ENCODE assay signal across 8 mouse cellular contexts in genomic region chr7:133638821-133639220, GRCm38 (mm10). TPM values are rescaled to one million over a fixed set of nuclear protein-coding genes. Genes with fewer than 3 reads are reported as not detected.
A peak's percentile ranks its signal among the peaks of the same experiment; 100 is the strongest.
DNase-seq lines count a peak whose midpoint lies in the region; ATAC-seq and TF ChIP-seq lines count a peak whose summit lies in the region.

No protein-coding gene starts in this region.

- no peaks in the 10 kb centered on the region for H3K9me3 ChIP-seq in kidney, embryonic 15.5 days (replicated peaks)
- H3K9me3 ChIP-seq in embryonic facial prominence, embryonic 13.5 days: no peaks in the 10 kb centered on the region
- no peaks in the 10 kb centered on the region for H3K9me3 ChIP-seq in intestine, postnatal 0 days (ENCODE audit: control insufficient read depth)
- no peaks in the 10 kb centered on the region for H3K9me3 ChIP-seq in midbrain, embryonic 13.5 days

- peak overlapping the region; percentile 89 for H3K4me2 ChIP-seq in kidney, embryonic 15.5 days
- H3K4me2 ChIP-seq in embryonic facial prominence, embryonic 13.5 days: peak overlapping the region; percentile 80
- H3K4me2 ChIP-seq in intestine, postnatal 0 days (replicated peaks; ENCODE audit: low read depth): peak overlapping the region; percentile 82
- peak overlapping the region; percentile 95 for H3K4me2 ChIP-seq in midbrain, embryonic 13.5 days (replicated peaks)

- TF ChIP-seq POLR2A in kidney, adult 2 months (IDR thresholded peaks at IDR 0.05; ENCODE audit: low read depth, low read length): no peak

- 73% methylated on average over 13 of the region's 13 CpGs for WGBS in kidney, embryonic 15.5 days
- 48% methylated on average over 13 of the region's 13 CpGs for WGBS in kidney, adult 2 months
- WGBS in embryonic facial prominence, embryonic 13.5 days: 90% methylated on average over 13 of the region's 13 CpGs
- WGBS in intestine, postnatal 0 days: 90% methylated on average over 13 of the region's 13 CpGs
- 94% methylated on average over 13 of the region's 13 CpGs for WGBS in midbrain, embryonic 13.5 days

- peaks cover 14% of the 10 kb centered on the region for H3K4me1 ChIP-seq in kidney, embryonic 15.5 days
- no peaks in the 10 kb centered on the region; the same call in 1 of the 2 replicates for H3K4me1 ChIP-seq in kidney, adult 2 months (ENCODE audit: control insufficient read depth, insufficient read depth, low read length)
- peaks cover 27% of the 10 kb centered on the region for H3K4me1 ChIP-seq in embryonic facial prominence, embryonic 13.5 days
- peaks cover 6% of the 10 kb centered on the region; the same call in 1 of the 2 replicates for H3K4me1 ChIP-seq in intestine, postnatal 0 days (replicated peaks; ENCODE audit: control insufficient read depth, insufficient read depth, low read length)
- peaks cover 13% of the 10 kb centered on the region for H3K4me1 ChIP-seq in midbrain, embryonic 13.5 days (replicated peaks)

- TF ChIP-seq CTCF in kidney, adult 2 months (conservative IDR thresholded peaks at IDR 0.05; ENCODE audit: insufficient read depth, insufficient read length, low read depth, low read length): no peak
- no peak for TF ChIP-seq CTCF in intestine, postnatal 0 days (IDR thresholded peaks at IDR 0.05; ENCODE audit: low read depth)

- peak overlapping the region; percentile 97 for H3K9ac ChIP-seq in kidney, embryonic 15.5 days
- peak overlapping the region; percentile 95 for H3K9ac ChIP-seq in embryonic facial prominence, embryonic 13.5 days
- H3K9ac ChIP-seq in intestine, postnatal 0 days (ENCODE audit: low read depth, low read length): no peak overlapping the region; the same call in 1 of the 2 replicates
- H3K9ac ChIP-seq in midbrain, embryonic 13.5 days (replicated peaks): no peak overlapping the region; the same call in 1 of the 2 replicates

- no peaks in the 10 kb centered on the region for H3K27me3 ChIP-seq in kidney, embryonic 15.5 days
- H3K27me3 ChIP-seq in kidney, adult 2 months (replicated peaks; ENCODE audit: control insufficient read depth, insufficient read depth, low read length): no peaks in the 10 kb centered on the region
- H3K27me3 ChIP-seq in embryonic facial prominence, embryonic 13.5 days: no peaks in the 10 kb centered on the region
- no peaks in the 10 kb centered on the region for H3K27me3 ChIP-seq in intestine, postnatal 0 days (replicated peaks; ENCODE audit: control insufficient read depth, insufficient read depth, low read length)
- no peaks in the 10 kb centered on the region for H3K27me3 ChIP-seq in midbrain, embryonic 13.5 days

- no peak for ATAC-seq in kidney, embryonic 15.5 days (replicated peaks; ENCODE audit: low FRiP score)
- ATAC-seq in embryonic facial prominence, embryonic 13.5 days (ENCODE audit: insufficient number of reproducible peaks, insufficient read depth, low FRiP score, low TSS enrichment, low read depth): no peak
- no peak for ATAC-seq in intestine, postnatal 0 days
- no peak for ATAC-seq in midbrain, embryonic 13.5 days

- H3K36me3 ChIP-seq in kidney, embryonic 15.5 days: peaks cover 44% of the 10 kb centered on the region
- H3K36me3 ChIP-seq in kidney, adult 2 months (ENCODE audit: control insufficient read depth, insufficient read depth, low read length): peaks cover 12% of the 10 kb centered on the region
- H3K36me3 ChIP-seq in embryonic facial prominence, embryonic 13.5 days: peaks cover 41% of the 10 kb centered on the region
- H3K36me3 ChIP-seq in intestine, postnatal 0 days (ENCODE audit: control insufficient read depth, insufficient read depth): peaks cover 30% of the 10 kb centered on the region
- H3K36me3 ChIP-seq in midbrain, embryonic 13.5 days: peaks cover 38% of the 10 kb centered on the region

- H3K4me3 ChIP-seq in kidney, embryonic 15.5 days (replicated peaks): peak overlapping the region; percentile 98
- H3K4me3 ChIP-seq in kidney, adult 2 months (ENCODE audit: insufficient read depth, low read depth, low read length): no peak overlapping the region
- H3K4me3 ChIP-seq in embryonic facial prominence, embryonic 13.5 days: peak overlapping the region; percentile 96
- H3K4me3 ChIP-seq in intestine, postnatal 0 days (ENCODE audit: low read depth, low read length): peak overlapping the region; percentile 97; the same call in 1 of the 2 replicates
- H3K4me3 ChIP-seq in midbrain, embryonic 13.5 days (replicated peaks): peak overlapping the region; percentile 97

- H3K27ac ChIP-seq in kidney, embryonic 15.5 days: no peak overlapping the region
- no peak overlapping the region for H3K27ac ChIP-seq in kidney, adult 2 months (ENCODE audit: insufficient read depth, low read depth, low read length)
- no peak overlapping the region for H3K27ac ChIP-seq in embryonic facial prominence, embryonic 13.5 days
- no peak overlapping the region for H3K27ac ChIP-seq in intestine, postnatal 0 days (ENCODE audit: low read depth, low read length)
- H3K27ac ChIP-seq in midbrain, embryonic 13.5 days: no peak overlapping the region

- DNase-seq in kidney, adult 2 months: no peak
- DNase-seq in urinary bladder, postnatal 14 days (ENCODE audit: low spot score): no peak
- no peak for DNase-seq in urinary bladder, postnatal 36 days (ENCODE audit: low spot score in 2 of 2)
- DNase-seq in lung, postnatal 25 days (ENCODE audit: low spot score): no peak

RNA-seq across cellular contexts. Expression of gene Edrf1, which starts 1.5 kb away (rescaled TPM):
- 21.6 and 24.2 TPM in 2 replicates for polyA plus RNA-seq in kidney, embryonic 15.5 days (2015; fragmentation: Nextera tagmentation; extraction: Ambion mirVana)
- polyA plus RNA-seq in kidney, adult 2 months (2012; rRNA removed): 9.0 and 12.4 TPM in 2 replicates
- 19.0 and 28.9 TPM in 2 replicates for polyA plus RNA-seq in embryonic facial prominence, embryonic 13.5 days (2015; fragmentation: Nextera tagmentation; extraction: Ambion mirVana)
- 5.8 and 6.1 TPM in 2 replicates for polyA plus RNA-seq in intestine, postnatal 0 days (2015; fragmentation: Nextera tagmentation; extraction: Ambion mirVana)
- polyA plus RNA-seq in midbrain, embryonic 13.5 days (2015; fragmentation: Nextera tagmentation; extraction: Ambion mirVana): 22.1 and 25.7 TPM in 2 replicates

RNA-seq across cellular contexts. Expression of gene Tex36, which starts 36.9 kb away (rescaled TPM):
- polyA plus RNA-seq in kidney, embryonic 15.5 days (2015; fragmentation: Nextera tagmentation; extraction: Ambion mirVana): not detected in 2 replicates
- not detected in 2 replicates for polyA plus RNA-seq in kidney, adult 2 months (2012; rRNA removed)
- not detected in 2 replicates for polyA plus RNA-seq in embryonic facial prominence, embryonic 13.5 days (2015; fragmentation: Nextera tagmentation; extraction: Ambion mirVana)
- not detected in 2 replicates for polyA plus RNA-seq in intestine, postnatal 0 days (2015; fragmentation: Nextera tagmentation; extraction: Ambion mirVana)
- 0.16 TPM in 1 of 2 replicates, not detected in the other for polyA plus RNA-seq in midbrain, embryonic 13.5 days (2015; fragmentation: Nextera tagmentation; extraction: Ambion mirVana)

RNA-seq across cellular contexts. Expression of gene Mmp21, which starts 41.0 kb away (rescaled TPM):
- polyA plus RNA-seq in kidney, embryonic 15.5 days (2015; fragmentation: Nextera tagmentation; extraction: Ambion mirVana): 0.09 and 0.18 TPM in 2 replicates
- polyA plus RNA-seq in kidney, adult 2 months (2012; rRNA removed): not detected in 2 replicates
- not detected in 2 replicates for polyA plus RNA-seq in embryonic facial prominence, embryonic 13.5 days (2015; fragmentation: Nextera tagmentation; extraction: Ambion mirVana)
- 0.08 TPM in 1 of 2 replicates, not detected in the other for polyA plus RNA-seq in intestine, postnatal 0 days (2015; fragmentation: Nextera tagmentation; extraction: Ambion mirVana)
- 0.17 TPM in 2 replicates for polyA plus RNA-seq in midbrain, embryonic 13.5 days (2015; fragmentation: Nextera tagmentation; extraction: Ambion mirVana)

Comparison
In these comparisons a context has a peak if more than half of its experiments do, and no peak if none do; other contexts are left out.
1. H3K9ac ChIP-seq: peak in kidney, embryonic 15.5 days (single experiment) and embryonic facial prominence, embryonic 13.5 days (single experiment); none in intestine, postnatal 0 days (single experiment) and midbrain, embryonic 13.5 days (single experiment).
2. Peak in every context shown above with its lines, with median percentiles within 50 percentile points of each other: H3K4me2 ChIP-seq.